ENCODE assay signal across 8 mouse cellular contexts in genomic region chr14:61438171-61438945, GRCm38 (mm10). TPM values are rescaled to one million over a fixed set of nuclear protein-coding genes. Genes with fewer than 3 reads are reported as not detected.
DNase-seq lines count a peak whose midpoint lies in the region; ATAC-seq and TF ChIP-seq lines count a peak whose summit lies in the region.

No protein-coding gene starts in this region.

- 6% methylated on average over 3 of the region's 3 CpGs for whole genome bisulfite sequencing in lung, embryonic 14.5 days
- whole genome bisulfite sequencing in embryonic facial prominence, embryonic 14.5 days, result 16% methylated on average over 3 of the region's 3 CpGs
- 23% methylated on average over 3 of the region's 3 CpGs for WGBS in intestine, embryonic 15.5 days

- H3K4me1 ChIP-seq in lung, embryonic 14.5 days (ENCODE audit: insufficient read depth), result no peaks in the 10 kb centered on the region
- peaks cover 5% of the 10 kb centered on the region; the same call in 1 of the 2 replicates for H3K4me1 ChIP-seq in embryonic facial prominence, embryonic 14.5 days (ENCODE audit: control insufficient read depth, insufficient read depth, low read length)
- H3K4me1 ChIP-seq in intestine, embryonic 15.5 days (replicated peaks), result peaks cover 6% of the 10 kb centered on the region; the same call in 1 of the 2 replicates

- peak overlapping the region; percentile 88 for H3K4me3 ChIP-seq in lung, embryonic 14.5 days (ENCODE audit: low read depth, low read length)
- H3K4me3 ChIP-seq in embryonic facial prominence, embryonic 14.5 days (ENCODE audit: low read depth, low read length), result peak overlapping the region; percentile 92
- peak overlapping the region; percentile 91 for H3K4me3 ChIP-seq in intestine, embryonic 15.5 days (replicated peaks)
- H3K4me3 ChIP-seq in myocyte, result peak overlapping the region; percentile 35

- H3K9me3 ChIP-seq in lung, embryonic 14.5 days (ENCODE audit: low read depth, low read length), result no peaks in the 10 kb centered on the region
- H3K9me3 ChIP-seq in embryonic facial prominence, embryonic 14.5 days (ENCODE audit: control insufficient read depth, low read length), result no peaks in the 10 kb centered on the region
- H3K9me3 ChIP-seq in intestine, embryonic 15.5 days, result no peaks in the 10 kb centered on the region

- no peaks in the 10 kb centered on the region for H3K36me3 ChIP-seq in lung, embryonic 14.5 days (ENCODE audit: insufficient read depth)
- no peaks in the 10 kb centered on the region for H3K36me3 ChIP-seq in embryonic facial prominence, embryonic 14.5 days (ENCODE audit: control insufficient read depth, insufficient read depth, low read length)
- H3K36me3 ChIP-seq in intestine, embryonic 15.5 days, result no peaks in the 10 kb centered on the region
- H3K36me3 ChIP-seq in myocyte (ENCODE audit: control insufficient read depth, insufficient read depth), result peaks cover 3% of the 10 kb centered on the region

- H3K79me2 ChIP-seq in myocyte (ENCODE audit: control insufficient read depth, insufficient read depth), result peaks cover 49% of the 10 kb centered on the region

- H3K9ac ChIP-seq in lung, embryonic 14.5 days, result peak overlapping the region; percentile 73
- no peak overlapping the region for H3K9ac ChIP-seq in embryonic facial prominence, embryonic 14.5 days (ENCODE audit: low read depth, low read length)
- peak overlapping the region; percentile 77 for H3K9ac ChIP-seq in intestine, embryonic 15.5 days

- TF ChIP-seq POLR2A in myocyte (IDR thresholded peaks at IDR 0.05; ENCODE audit: insufficient read length, low read depth), result no peak

- H3K27ac ChIP-seq in lung, embryonic 14.5 days (ENCODE audit: low read depth), result no peak overlapping the region
- H3K27ac ChIP-seq in embryonic facial prominence, embryonic 14.5 days (replicated peaks; ENCODE audit: low read depth, low read length), result no peak overlapping the region
- H3K27ac ChIP-seq in intestine, embryonic 15.5 days, result no peak overlapping the region

- peak overlapping the region; percentile 90 for H3ac ChIP-seq in myocyte (ENCODE audit: control insufficient read depth, insufficient read length)

- peak overlapping the region; percentile 74 for H3K4me2 ChIP-seq in lung, embryonic 14.5 days
- peak overlapping the region; percentile 72 for H3K4me2 ChIP-seq in embryonic facial prominence, embryonic 14.5 days (ENCODE audit: low read depth, low read length)
- peak overlapping the region; percentile 68 for H3K4me2 ChIP-seq in intestine, embryonic 15.5 days (replicated peaks)
- peak overlapping the region; percentile 84 for H3K4me2 ChIP-seq in myocyte (ENCODE audit: low read depth)

- no peaks in the 10 kb centered on the region for H3K27me3 ChIP-seq in lung, embryonic 14.5 days (ENCODE audit: insufficient read depth, low read length)
- no peaks in the 10 kb centered on the region for H3K27me3 ChIP-seq in embryonic facial prominence, embryonic 14.5 days (replicated peaks; ENCODE audit: control insufficient read depth, insufficient read depth, low read length)
- H3K27me3 ChIP-seq in intestine, embryonic 15.5 days (replicated peaks), result no peaks in the 10 kb centered on the region
- H3K27me3 ChIP-seq in myocyte (ENCODE audit: control insufficient read depth, insufficient read depth, insufficient read length), result no peaks in the 10 kb centered on the region

- peak; percentile 47 for DNase-seq in lung, embryonic 14.5 days
- DNase-seq in lung, postnatal 14 days, result no peak
- DNase-seq in embryonic facial prominence, embryonic 14.5 days (ENCODE audit: low spot score), result peak; percentile 50
- DNase-seq in right cerebral cortex, adult 2 months (ENCODE audit: low spot score in 2 of 2), result no peak
- no peak for DNase-seq in gastrocnemius, adult 8-10 months (ENCODE audit: low spot score in 2 of 2)
- DNase-seq in yolk sac, embryonic 10.5 days (ENCODE audit: low spot score), result no peak

- TF ChIP-seq CTCF in lung, embryonic 14.5 days (IDR thresholded peaks at IDR 0.05; ENCODE audit: low read depth), result no peak; the same call in 1 of the 2 replicates

- no peak for ATAC-seq in lung, embryonic 14.5 days (ENCODE audit: insufficient read depth)
- no peak for ATAC-seq in embryonic facial prominence, embryonic 14.5 days (ENCODE audit: low read depth)
- ATAC-seq in intestine, embryonic 15.5 days, result no peak

TF ChIP-seq in myocyte, 11 proteins besides CTCF, POLR2A, EP300 and RAD21:
- TF ChIP-seq CEBPB (IDR thresholded peaks at IDR 0.05; ENCODE audit: insufficient read depth, poor library complexity, severe bottlenecking) (no peak), MYOD1 (IDR thresholded peaks at IDR 0.05; ENCODE audit: control insufficient read depth in 1 of 3, insufficient read length in 2 of 3, low read depth in 2 of 3) (no peak), TCF3 (IDR thresholded peaks at IDR 0.05; ENCODE audit: insufficient read length, low read depth) (no peak), SRF (IDR thresholded peaks at IDR 0.05; ENCODE audit: control insufficient read depth, insufficient read length, low read depth) (no peak), MYOG (IDR thresholded peaks at IDR 0.05; ENCODE audit: control insufficient read depth in 1 of 3, insufficient read depth in 1 of 3, insufficient read length in 2 of 3, low read depth in 2 of 3) (no peak), USF1 (IDR thresholded peaks at IDR 0.05; ENCODE audit: low read depth) (no peak), MAX (IDR thresholded peaks at IDR 0.05; ENCODE audit: low read depth) (no peak), TCF12 (IDR thresholded peaks at IDR 0.05; ENCODE audit: insufficient read depth, poor library complexity, severe bottlenecking) (no peak), POLR2AphosphoS2 (IDR thresholded peaks at IDR 0.05; ENCODE audit: insufficient read length, low read depth) (no peak), E2F4 (IDR thresholded peaks at IDR 0.05; ENCODE audit: insufficient read depth) (no peak), REST (IDR thresholded peaks at IDR 0.05; ENCODE audit: insufficient read depth, insufficient read length) (no peak)

RNA-seq across cellular contexts. Expression of gene Kpna3, which starts 1.3 kb away (rescaled TPM):
- polyA plus RNA-seq in lung, embryonic 14.5 days (2014; fragmentation: Nextera tagmentation; extraction: Ambion mirVana), result 59.0 and 62.3 TPM in 2 replicates
- 59.1 and 59.8 TPM in 2 replicates for polyA plus RNA-seq in embryonic facial prominence, embryonic 14.5 days (2014; fragmentation: Nextera tagmentation; extraction: Ambion mirVana)
- polyA plus RNA-seq in intestine, embryonic 15.5 days (2015; fragmentation: Nextera tagmentation; extraction: Ambion mirVana), result 40.2 and 47.1 TPM in 2 replicates
- 13.7 TPM for polyA plus RNA-seq in myocyte (2012; fragmentation: generic; extraction: Trizol)
- 100 to 1,000 TPM; 113 to 141 (median 124) TPM for total RNA-seq in gastrocnemius, adult 8-10 months (2022)

Comparison
In these comparisons a context has a peak if more than half of its experiments do, and no peak if none do; other contexts are left out.
1. DNase-seq: peak in lung, embryonic 14.5 days (single experiment) and embryonic facial prominence, embryonic 14.5 days (single experiment); none in lung, postnatal 14 days (single experiment), right cerebral cortex, adult 2 months (0 of 2), gastrocnemius, adult 8-10 months (0 of 2) and yolk sac, embryonic 10.5 days (single experiment).
2. H3K4me3 ChIP-seq: peak in every context shown above with its lines; median percentile 92 in embryonic facial prominence, embryonic 14.5 days; 91 in intestine, embryonic 15.5 days; 88 in lung, embryonic 14.5 days; 35 in myocyte.
3. Peak in every context shown above with its lines, with median percentiles within 50 percentile points of each other: H3K4me2 ChIP-seq.